Mouse (Mus musculus) CH12.LX (cell line): ENCODE measurements around the gene Atp1a4. TPM values are rescaled to one million over a fixed set of nuclear protein-coding genes. Genes with fewer than 3 reads are reported as not detected.

Experiments
- DNase-seq: peaks from one replicate; pipeline ENCODE4 v3.0.0-alpha.2; 2013; ENCODE audit errors: extremely low read depth
- H3K27ac ChIP-seq: 2 replicates; pipeline ENCODE4 v1.5.1; 2012; ENCODE audit warnings: low read depth, mild to moderate bottlenecking, control low read depth, moderate library complexity; ENCODE audit not compliant: insufficient read depth
- H3K27me3 ChIP-seq: replicated peaks from 2 replicates; pipeline ENCODE3; 2012; ENCODE audit warnings: inconsistent platforms
- H3K36me3 ChIP-seq, 2 experiments: replicated peaks in 1 of 2; 2 replicates each; pipeline versions ENCODE3 to v1.6.1; 2012; ENCODE audit warnings: inconsistent platforms in 1 of 2, low read length in 1 of 2, mild to moderate bottlenecking in 1 of 2, mixed read lengths in 1 of 2, moderate library complexity in 1 of 2; ENCODE audit not compliant: control insufficient read depth in 1 of 2, insufficient read depth in 1 of 2
- H3K4me1 ChIP-seq, 2 experiments: 2 replicates each; pipeline ENCODE4 v1.6.1; 2012; ENCODE audit warnings: inconsistent platforms in 1 of 2, moderate library complexity in 1 of 2; ENCODE audit not compliant: insufficient read depth in 2 of 2, control insufficient read depth in 1 of 2
- H3K4me2 ChIP-seq: 2 replicates; pipeline ENCODE4 v1.6.1; 2012; ENCODE audit warnings: low read depth, mild to moderate bottlenecking, control low read depth; ENCODE audit not compliant: poor library complexity, insufficient read depth, severe bottlenecking
- H3K4me3 ChIP-seq, 3 experiments: fragments of 150-350 bp in 1 of 3; sonication (generic) in 1 of 3; replicated peaks in 1 of 3; 2 replicates each; pipeline versions ENCODE3 to v1.5.1; 2011 to 2012; ENCODE audit warnings: low read depth in 2 of 3, low read length in 2 of 3, mild to moderate bottlenecking in 2 of 3, moderate library complexity in 2 of 3, control low read depth in 1 of 3, improper control_type of control experiment in 1 of 3, inconsistent platforms in 1 of 3, mixed read lengths in 1 of 3; ENCODE audit not compliant: poor library complexity in 1 of 3
- H3K79me2 ChIP-seq: replicated peaks from 2 replicates; pipeline ENCODE4 v1.6.1; 2012; ENCODE audit warnings: mild to moderate bottlenecking, moderate library complexity; ENCODE audit not compliant: control insufficient read depth, poor library complexity, insufficient read depth, severe bottlenecking; ENCODE audit errors: extremely low read depth
- H3K9ac ChIP-seq: 2 replicates; pipeline ENCODE4 v1.6.1; 2012; ENCODE audit warnings: low read depth, mild to moderate bottlenecking, control low read depth, moderate library complexity; ENCODE audit not compliant: insufficient read depth
- H3K9me3 ChIP-seq: replicated peaks from 2 replicates; pipeline ENCODE3; 2012; ENCODE audit warnings: low read length, inconsistent platforms, mixed read lengths
- BHLHE40 ChIP-seq: IDR thresholded peaks from 2 replicates; pipeline ENCODE4 v1.6.1; 2011; ENCODE audit warnings: mild to moderate bottlenecking, low read depth, low read length, improper control_type of control experiment
- CHD1 ChIP-seq: IDR thresholded peaks from 2 replicates; pipeline ENCODE4 v1.6.1; 2012; ENCODE audit warnings: low read depth, low read length, improper control_type of control experiment, inconsistent platforms
- ELF1 ChIP-seq: IDR thresholded peaks from 2 replicates; pipeline ENCODE4 v1.6.1; 2014; ENCODE audit warnings: low read depth, mild to moderate bottlenecking, inconsistent platforms, low read length, improper control_type of control experiment
- ETS1 ChIP-seq: conservative IDR thresholded peaks from 2 replicates; pipeline ENCODE4 v1.6.1; 2012; ENCODE audit warnings: low read depth, mild to moderate bottlenecking, inconsistent platforms, low read length, improper control_type of control experiment, moderate library complexity
- HCFC1 ChIP-seq: IDR thresholded peaks from 2 replicates; pipeline ENCODE4 v1.6.1; 2012; ENCODE audit warnings: low read depth, mild to moderate bottlenecking, inconsistent platforms, low read length, improper control_type of control experiment
- IRF4 ChIP-seq: IDR thresholded peaks from 2 replicates; pipeline ENCODE4 v1.6.1; 2014; ENCODE audit warnings: low read depth, mild to moderate bottlenecking, inconsistent platforms, low read length, improper control_type of control experiment
- JUN ChIP-seq: IDR thresholded peaks from 2 replicates; pipeline ENCODE4 v1.6.1; 2011; ENCODE audit warnings: low read depth, mild to moderate bottlenecking, low read length, improper control_type of control experiment, moderate library complexity; ENCODE audit not compliant: insufficient read depth
- KAT2A ChIP-seq: IDR thresholded peaks from 2 replicates; pipeline ENCODE4 v1.6.1; 2012; ENCODE audit warnings: low read length, improper control_type of control experiment, inconsistent platforms; ENCODE audit not compliant: insufficient replicate concordance
- MAX ChIP-seq: IDR thresholded peaks from 2 replicates; pipeline ENCODE4 v1.6.1; 2011; ENCODE audit warnings: low read length, improper control_type of control experiment
- MAZ ChIP-seq: IDR thresholded peaks from 2 replicates; pipeline ENCODE4 v1.6.1; 2012; ENCODE audit warnings: low read depth, mild to moderate bottlenecking, inconsistent platforms, low read length, improper control_type of control experiment, moderate library complexity
- MEF2A ChIP-seq: IDR thresholded peaks from 2 replicates; pipeline ENCODE4 v1.6.1; 2014; ENCODE audit warnings: low read depth, mild to moderate bottlenecking, inconsistent platforms, low read length, improper control_type of control experiment, borderline replicate concordance
- MYC ChIP-seq: IDR thresholded peaks from 2 replicates; pipeline ENCODE4 v1.6.1; 2011; ENCODE audit warnings: low read depth, mild to moderate bottlenecking, improper control_type of control experiment, low read length
- NELFE ChIP-seq: IDR thresholded peaks from 2 replicates; pipeline ENCODE4 v1.6.1; 2011; ENCODE audit warnings: low read depth, low read length, improper control_type of control experiment
- NRF1 ChIP-seq: IDR thresholded peaks from 2 replicates; pipeline ENCODE4 v1.6.1; 2014; ENCODE audit warnings: low read depth, mild to moderate bottlenecking, inconsistent platforms, low read length, improper control_type of control experiment, moderate library complexity
- PAX5 ChIP-seq: IDR thresholded peaks from 2 replicates; pipeline ENCODE4 v1.6.1; 2012; ENCODE audit warnings: low read length, inconsistent platforms, mixed read lengths
- POLR2AphosphoS2 ChIP-seq: IDR thresholded peaks from 2 replicates; pipeline ENCODE4 v1.6.1; 2011; ENCODE audit warnings: low read depth, low read length, improper control_type of control experiment
- RAD21 ChIP-seq: IDR thresholded peaks from 2 replicates; pipeline ENCODE4 v1.6.1; 2011; ENCODE audit warnings: low read depth, mild to moderate bottlenecking, low read length, improper control_type of control experiment, moderate library complexity
- SIN3A ChIP-seq: IDR thresholded peaks from 2 replicates; pipeline ENCODE4 v1.6.1; 2012; ENCODE audit warnings: low read length, improper control_type of control experiment, inconsistent platforms
- SMC3 ChIP-seq: IDR thresholded peaks from 2 replicates; pipeline ENCODE4 v1.6.1; 2011; ENCODE audit warnings: low read depth, low read length, improper control_type of control experiment
- TBP ChIP-seq: conservative IDR thresholded peaks from 2 replicates; pipeline ENCODE4 v1.6.1; 2011; ENCODE audit warnings: low read depth, low read length, improper control_type of control experiment
- UBTF ChIP-seq: IDR thresholded peaks from 2 replicates; pipeline ENCODE4 v1.6.1; 2012; ENCODE audit warnings: low read depth, mild to moderate bottlenecking, inconsistent platforms, low read length, improper control_type of control experiment, moderate library complexity
- USF1 ChIP-seq: IDR thresholded peaks from 2 replicates; pipeline ENCODE4 v1.6.1; 2014; ENCODE audit warnings: low read depth, mild to moderate bottlenecking, inconsistent platforms, low read length, improper control_type of control experiment
- USF2 ChIP-seq: conservative IDR thresholded peaks from 2 replicates; pipeline ENCODE4 v1.6.1; 2011; ENCODE audit warnings: low read depth, low read length, improper control_type of control experiment
- ZKSCAN1 ChIP-seq: IDR thresholded peaks from 2 replicates; pipeline ENCODE4 v1.6.1; 2012; ENCODE audit warnings: low read depth, inconsistent platforms, low read length, improper control_type of control experiment, borderline replicate concordance
- ZNF384 ChIP-seq: IDR thresholded peaks from 2 replicates; pipeline ENCODE4 v1.6.1; 2012; ENCODE audit warnings: low read depth, low read length, improper control_type of control experiment, inconsistent platforms
- dilution Hi-C: fragments of 300-500 bp; cut with MboI; formaldehyde crosslinking; loops from 2 replicates; pipeline ENCODE4 v1.14.3; 2020; ENCODE audit warnings: low sequenced_read_pairs; ENCODE audit not compliant: extremely low pct_unique_long_range_greater_than_20kb, extremely low pct_ligation_motif_present
- in situ Hi-C: fragments of 300-500 bp; cut with MboI; formaldehyde crosslinking; loops from 3 replicates; pipeline ENCODE4 v1.14.3; 2019; ENCODE audit warnings: low sequenced_read_pairs, low pct_ligation_motif_present, low pct_unique_long_range_greater_than_20kb, mixed read lengths
- polyA plus RNA-seq: library from polyadenylated mRNA; unstranded; fragments of >175 nt; gene quantifications from 2 replicates; pipeline ENCODE4 v1.2.1, GENCODE M21; 2012; ENCODE audit warnings: low read depth; ENCODE audit not compliant: insufficient read length
- total RNA-seq, 2 experiments: library from RNA; depleted of rRNA; stranded (reverse); fragments of 300-350 nt in 1 of 2; fragments of >200 nt in 1 of 2; gene quantifications; 2 replicates each; pipeline ENCODE4 v1.2.3; 2012 to 2014

The Atp1a4 gene
- total and polyA plus RNA-seq, 3 experiments = not detected

GRCm38 (mm10) chr1:172183056-172183455 lies 75.2 kb downstream of the Atp1a4 start:
- Histone ChIP-seq H3K9ac (no peak overlapping the region), H3K27ac (no peak overlapping the region), H3K4me3 (no peak overlapping the region), H3K9me3 (no peaks in the 10 kb centered on the region), H3K27me3 (no peaks in the 10 kb centered on the region), H3K79me2 (no peaks in the 10 kb centered on the region), H3K4me1 (no peaks in the 10 kb centered on the region), H3K36me3 (peaks cover 49 to 87% of the 10 kb centered on the region in 2 experiments), H3K4me2 (no peak overlapping the region)
- TF ChIP-seq ZNF384 (no peak), NELFE (no peak), RAD21 (no peak), PAX5 (no peak), SIN3A (no peak), POLR2AphosphoS2 (no peak), CHD1 (no peak), SMC3 (no peak), IRF4 (no peak), MAZ (no peak), UBTF (no peak), BHLHE40 (no peak), JUN (no peak), ETS1 (no peak), NRF1 (no peak), MYC (no peak), HCFC1 (no peak), USF2 (no peak)
- dilution Hi-C loops (no loop called here), in situ Hi-C loops (no loop called here)
- no peak for DNase-seq

DNA sequence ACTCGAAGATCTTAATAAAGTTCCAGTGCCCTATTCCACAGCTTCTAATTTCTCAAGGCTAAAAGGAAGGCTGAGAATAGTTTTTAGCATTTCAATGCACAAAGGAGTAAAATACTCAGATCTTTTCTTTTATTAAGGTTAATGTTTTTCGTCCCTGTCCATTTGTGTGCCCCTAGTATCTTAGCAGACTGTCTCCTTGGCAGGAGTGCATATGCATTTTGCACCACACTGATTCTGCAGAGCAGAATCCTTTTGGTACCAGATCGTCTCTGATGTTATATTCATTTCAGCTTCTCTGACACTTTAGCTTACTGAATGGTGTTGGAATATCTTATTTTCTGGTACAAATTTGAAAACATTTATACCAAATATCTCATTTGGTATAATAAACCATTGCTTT lies 76.4 kb downstream of the Atp1a4 start:
- no peak overlapping the region for H3K4me3 ChIP-seq
- no peak for TF ChIP-seq KAT2A
- no peak for TF ChIP-seq IRF4
- no peak for TF ChIP-seq TBP
- TF ChIP-seq UBTF = no peak
- no peak for TF ChIP-seq MAX
- TF ChIP-seq ZKSCAN1 = no peak
- TF ChIP-seq MEF2A = no peak
- TF ChIP-seq USF1 = no peak
- no peak for TF ChIP-seq CHD1
- no peak for TF ChIP-seq ELF1
- no peak for TF ChIP-seq NELFE
- no peak for TF ChIP-seq POLR2AphosphoS2
- no peak for TF ChIP-seq SMC3
- no peak overlapping the region for H3K9ac ChIP-seq
- dilution Hi-C loops = no loop called here
- H3K9me3 ChIP-seq = no peaks in the 10 kb centered on the region
- no peak overlapping the region for H3K4me2 ChIP-seq
- no peaks in the 10 kb centered on the region for H3K27me3 ChIP-seq
- H3K27ac ChIP-seq = no peak overlapping the region
- H3K36me3 ChIP-seq = peaks cover 44 to 86% of the 10 kb centered on the region in 2 experiments
- DNase-seq = no peak
- H3K79me2 ChIP-seq = no peaks in the 10 kb centered on the region
- in situ Hi-C loops = no loop called here
- H3K4me1 ChIP-seq = no peaks in the 10 kb centered on the region
